Mouse (Mus musculus) urinary bladder, postnatal 14 days (tissue): ENCODE measurements at regions not wholly inside any gene's neighbourhood (a gene's known extent, or its start where the extent isn't known, plus 50 kb on each side); places are given as distances from the start of the nearest gene placed in this dataset.
"Not testable (repeated sequence)": the region's sequence is repeated elsewhere in the genome, so short reads cannot be mapped to it uniquely, and the experiment has no call there.

Experiments used
- DNase-seq: peaks from one replicate; pipeline ENCODE4 v3.0.0; 2021; ENCODE audit warnings: low spot score

DNA sequence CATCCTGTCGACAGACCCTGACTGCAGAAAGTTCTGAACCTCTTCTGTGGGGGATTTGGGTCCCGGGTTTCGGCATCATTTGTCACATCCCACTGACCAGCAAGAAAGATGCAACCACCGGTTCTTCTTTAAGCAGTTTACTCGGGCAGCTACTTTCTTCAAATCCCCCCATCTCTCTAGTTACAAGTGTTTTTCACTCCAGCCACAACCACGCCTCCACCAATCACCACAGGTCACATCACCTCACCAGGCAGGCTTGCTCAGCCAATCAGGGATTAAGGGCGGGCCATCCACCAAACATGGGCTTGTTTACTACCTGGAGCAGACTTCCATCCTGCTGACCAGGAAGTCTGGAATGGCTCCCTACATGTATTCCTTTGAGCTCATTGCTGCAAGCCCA is 119.6 kb downstream of the Tnfsf18 start:
- not testable (repeated sequence) for DNase-seq

- not testable (repeated sequence) for DNase-seq
Measured at GRCm38 (mm10) chr1:161613658-161614057, 119.2 kb downstream of the Tnfsf18 start.

DNA sequence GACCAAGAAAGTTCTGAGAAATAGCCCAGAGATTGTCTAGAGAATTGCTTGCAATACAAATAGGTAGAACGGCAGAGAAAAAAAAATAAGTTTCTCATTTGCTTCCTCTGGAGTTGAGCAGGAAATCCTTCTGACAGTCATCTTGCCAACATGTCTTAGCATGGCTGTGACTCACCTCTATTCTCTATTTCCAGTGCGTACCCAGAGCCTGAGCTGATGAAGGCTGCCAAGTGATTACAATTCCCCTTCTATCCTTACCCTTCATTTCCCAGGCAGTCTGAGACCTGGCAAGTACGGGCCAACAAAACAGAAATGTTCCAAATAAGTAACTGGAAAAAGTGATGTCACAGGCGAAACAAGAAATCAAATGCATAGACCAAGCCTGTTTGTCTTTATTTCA is 113.0 kb downstream of the Tnfsf18 start:
- DNase-seq: peak; percentile 21

GRCm38 (mm10) chr1:161602150-161602549 is 107.7 kb downstream of the Tnfsf18 start:
- DNase-seq: no peak

- no peak for DNase-seq
Measured at GRCm38 (mm10) chr1:161601167-161601566, 106.7 kb downstream of the Tnfsf18 start.

DNA sequence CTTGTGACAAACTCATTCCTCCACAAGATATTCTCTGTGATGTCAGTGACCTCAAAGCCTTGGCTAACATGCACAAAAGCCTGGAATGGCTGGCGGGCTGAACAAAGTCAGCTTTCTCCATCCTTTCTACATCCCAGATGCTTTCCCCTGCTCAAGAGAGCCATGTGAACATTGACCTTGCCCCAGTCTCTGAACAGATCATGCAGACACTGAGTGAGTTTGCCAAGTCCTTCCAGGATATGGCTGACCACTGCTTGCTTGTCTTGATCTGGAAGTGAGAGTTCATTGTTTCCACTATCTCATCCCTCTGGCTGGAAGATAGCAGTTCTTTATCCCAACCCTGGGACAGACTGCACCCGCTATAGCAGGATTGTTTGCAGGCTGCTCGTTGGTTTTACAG is 103.7 kb downstream of the Tnfsf18 start:
- DNase-seq: no peak

GRCm38 (mm10) chr1:161576530-161576929 is 82.1 kb downstream of the Tnfsf18 start:
- DNase-seq: no peak

GRCm38 (mm10) chr1:161575939-161576338 is 81.5 kb downstream of the Tnfsf18 start:
- no peak for DNase-seq

GRCm38 (mm10) chr1:161575171-161575570 is 80.7 kb downstream of the Tnfsf18 start:
- no peak for DNase-seq

DNA sequence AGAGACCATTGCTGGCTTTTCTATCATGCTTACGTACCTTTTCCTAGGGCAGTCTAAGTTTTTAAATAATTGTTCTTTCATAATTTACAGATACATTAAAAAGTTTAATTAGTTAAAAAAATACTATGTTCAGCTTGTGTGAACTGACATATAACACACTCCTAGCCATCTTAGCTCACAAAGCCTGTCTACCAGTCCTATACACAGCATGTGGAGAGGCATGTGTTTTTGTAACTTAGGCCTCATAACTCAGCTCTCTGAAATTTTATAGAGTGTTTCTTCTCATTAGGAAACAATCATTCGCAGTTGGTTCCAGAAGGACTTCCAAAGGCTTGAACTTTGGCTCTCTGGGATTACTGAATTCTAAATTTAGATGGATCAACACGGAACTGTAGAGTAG is 76.3 kb downstream of the Tnfsf18 start:
- no peak for DNase-seq

GRCm38 (mm10) chr1:161567826-161568225 is 73.4 kb downstream of the Tnfsf18 start:
- no peak for DNase-seq

DNA sequence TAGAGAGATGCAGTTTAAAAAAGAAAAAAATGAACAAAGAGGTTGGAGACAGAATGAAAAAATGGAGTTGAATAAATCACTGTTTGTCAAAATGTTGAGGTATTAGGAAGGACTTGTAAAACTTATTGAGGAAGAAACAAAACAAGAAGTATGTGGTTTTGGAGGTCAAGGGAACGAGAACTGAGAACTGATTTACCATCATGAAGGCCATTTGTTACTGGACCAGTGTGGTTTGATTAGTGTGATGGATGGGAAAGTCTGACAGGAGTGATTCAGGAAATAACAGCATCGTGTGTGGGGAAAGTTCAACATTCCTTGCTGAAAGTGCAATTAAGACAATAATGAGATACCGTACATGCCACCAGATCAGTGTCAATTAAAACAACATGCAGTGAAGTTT is 65.9 kb downstream of the Tnfsf18 start:
- DNase-seq: no peak
